Mouse (Mus musculus) activated CD4-positive, CD25-positive, alpha-beta regulatory T cell, adult 4 months (primary cell): Measurements from ENCODE around the gene Timmdc1. TPM values are rescaled to one million over a fixed set of nuclear protein-coding genes. Genes with fewer than 3 reads are reported as not detected.
"Not testable (repeated sequence)": the region's sequence is repeated elsewhere in the genome, so short reads cannot be mapped to it uniquely, and the experiment has no call there.

Experiments used
- ATAC-seq: one replicate; pipeline ENCODE4 v1.8.0; 2017
- polyA plus RNA-seq, 2 experiments: library from polyadenylated mRNA; unstranded; fragments of 100-300 nt; shearing (Covaris generic); gene quantifications; one replicate each; pipeline ENCODE4 v1.2.1; 2017

The Timmdc1 gene
- polyA plus RNA-seq, 2 experiments from 2014 or later, result 11.4 to 15.4 TPM

GRCm38 (mm10) chr16:38496604-38497140 is 25.8 kb downstream of the Timmdc1 start:
- ATAC-seq, result no peak

DNA sequence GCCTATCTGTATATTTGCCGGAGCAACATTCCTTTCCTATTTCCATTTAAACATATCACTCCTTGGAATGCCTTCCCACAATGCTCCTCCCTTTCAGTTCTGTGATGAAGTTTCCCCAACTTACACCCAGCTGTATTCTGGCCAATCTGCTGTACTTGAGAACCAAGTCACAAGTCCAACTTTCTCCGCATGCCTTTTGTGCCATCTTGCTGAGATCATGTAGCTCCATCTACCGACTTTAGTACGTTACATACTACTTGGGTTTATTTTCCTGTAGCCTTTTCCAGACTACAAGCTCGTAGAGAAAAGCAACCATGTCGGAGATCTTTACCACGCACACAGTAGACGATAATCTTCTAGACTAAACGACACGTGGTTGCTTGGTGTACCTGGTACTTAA is 28.6 kb downstream of the Timmdc1 start:
- ATAC-seq, result no peak

GRCm38 (mm10) chr16:38492551-38492950 is 29.9 kb downstream of the Timmdc1 start:
- no peak for ATAC-seq

GRCm38 (mm10) chr16:38483582-38484309 is 38.7 kb downstream of the Timmdc1 start:
- peak; percentile 43 for ATAC-seq

DNA sequence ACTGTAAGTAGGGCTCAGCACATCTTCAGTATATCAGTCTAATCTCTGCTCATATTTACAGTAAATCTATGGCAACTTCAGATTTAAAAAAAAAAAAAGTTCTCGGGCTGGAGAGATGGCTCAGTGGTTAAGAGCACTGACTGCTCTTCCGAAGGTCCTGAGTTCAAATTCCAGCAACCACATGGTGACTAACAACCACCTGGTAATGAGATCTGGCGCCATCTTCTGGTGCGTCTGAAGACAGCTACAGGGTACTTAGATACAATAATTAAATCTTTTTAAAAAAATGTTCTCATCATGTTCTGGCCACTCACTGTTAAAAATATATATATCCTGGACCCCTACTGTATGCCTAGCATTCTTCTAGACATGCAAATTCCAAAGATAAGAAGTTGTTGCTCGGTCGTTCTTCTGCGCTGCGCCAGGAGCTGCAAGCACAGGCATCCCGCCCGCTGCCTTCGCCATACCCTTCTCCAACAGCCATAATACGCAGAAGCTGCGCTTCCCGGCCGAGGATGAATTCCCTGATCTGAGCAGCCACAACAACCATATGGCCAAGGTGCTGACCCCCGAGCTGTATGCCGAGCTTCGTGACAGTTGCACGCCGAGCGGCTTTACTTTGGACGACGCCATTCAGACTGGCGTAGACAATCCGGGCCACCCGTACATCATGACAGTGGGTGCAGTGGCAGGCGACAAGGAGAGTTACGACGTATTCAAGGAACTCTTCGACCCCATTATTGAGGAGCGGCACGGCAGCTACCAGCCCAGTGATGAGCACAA is 39.5 kb downstream of the Timmdc1 start:
- ATAC-seq, result peak; percentile 47

- no peak for ATAC-seq
Measured at GRCm38 (mm10) chr16:38481327-38481726, 41.1 kb downstream of the Timmdc1 start.

DNA sequence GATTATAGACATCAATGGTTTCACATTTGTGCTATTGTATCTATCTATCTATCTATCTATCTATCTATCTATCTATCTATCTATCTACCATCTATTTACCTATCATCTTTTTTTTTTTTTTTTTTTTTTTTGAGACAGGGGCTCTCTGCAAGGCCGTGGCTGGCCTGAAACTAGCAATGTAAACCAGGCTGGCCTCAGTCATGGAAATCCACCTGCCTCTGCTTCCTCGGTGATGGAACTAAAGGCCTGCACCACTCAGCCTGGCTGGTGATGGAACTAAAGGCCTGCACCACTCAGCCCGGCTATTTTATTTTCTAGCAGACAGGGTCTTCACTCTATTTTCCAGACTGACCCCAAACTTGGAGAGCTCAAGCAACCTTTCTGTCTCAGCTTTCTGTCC is 44.2 kb downstream of the Timmdc1 start:
- no peak for ATAC-seq

DNA sequence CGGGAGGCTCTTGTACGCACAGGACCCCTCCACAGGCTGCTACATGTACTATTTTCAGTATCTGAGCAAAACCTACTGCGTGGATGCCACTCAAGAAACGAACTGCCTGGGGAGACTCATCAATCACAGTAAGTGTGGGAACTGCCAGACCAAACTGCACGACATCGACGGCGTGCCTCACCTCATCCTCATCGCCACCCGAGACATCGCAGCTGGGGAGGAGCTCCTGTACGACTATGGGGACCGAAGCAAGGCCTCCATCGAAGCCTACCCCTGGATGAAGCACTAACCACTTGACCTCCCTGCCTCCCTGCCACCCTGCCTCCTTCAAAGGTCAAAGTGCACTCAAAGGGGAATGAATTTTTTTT is 45.2 kb downstream of the Timmdc1 start:
- not testable (repeated sequence) for ATAC-seq

DNA sequence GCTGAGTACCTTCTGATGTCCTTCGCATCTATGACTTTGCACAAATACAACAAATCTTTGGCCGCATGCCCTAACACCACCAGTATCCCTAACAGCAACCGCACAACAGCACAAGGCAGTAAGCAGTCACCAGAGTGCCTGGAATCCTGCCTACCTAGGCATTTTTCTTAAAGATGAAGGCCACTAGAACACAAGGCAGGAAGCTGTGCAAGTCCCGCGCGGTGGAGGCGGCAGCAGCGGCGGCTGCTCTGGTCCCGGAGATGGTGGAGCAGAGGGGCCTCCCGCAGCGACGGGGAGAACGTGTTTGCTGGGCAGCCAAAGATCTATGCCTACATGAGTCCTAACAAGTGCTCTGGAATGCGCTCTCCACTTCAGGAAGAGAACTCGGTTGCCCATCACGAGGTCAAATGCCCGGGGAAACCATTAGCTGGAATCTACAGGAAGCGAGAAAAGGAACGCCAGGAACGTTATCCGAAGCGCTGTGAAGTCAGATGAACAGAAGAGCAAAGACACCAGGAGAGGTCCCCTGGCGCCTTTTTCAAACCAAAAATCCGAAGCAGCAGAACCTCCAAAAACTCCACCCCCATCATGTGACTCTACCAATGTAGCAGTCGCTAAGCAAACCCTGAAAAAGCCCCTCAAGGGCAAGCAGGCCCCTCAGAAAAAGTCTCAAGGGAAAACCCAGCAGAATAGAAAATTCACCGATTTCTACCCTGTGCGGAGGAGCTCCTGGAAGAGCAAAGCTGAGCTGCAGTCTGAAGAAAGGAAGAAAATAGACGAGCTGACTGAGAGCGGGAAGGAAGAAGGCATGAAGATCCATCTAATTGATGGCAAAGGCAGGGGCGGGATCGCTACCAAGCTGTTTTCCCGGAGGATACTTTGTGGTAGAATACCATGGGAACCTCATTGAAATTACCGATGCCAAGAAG is 45.9 kb downstream of the Timmdc1 start:
- ATAC-seq, result peak; percentile 85

DNA sequence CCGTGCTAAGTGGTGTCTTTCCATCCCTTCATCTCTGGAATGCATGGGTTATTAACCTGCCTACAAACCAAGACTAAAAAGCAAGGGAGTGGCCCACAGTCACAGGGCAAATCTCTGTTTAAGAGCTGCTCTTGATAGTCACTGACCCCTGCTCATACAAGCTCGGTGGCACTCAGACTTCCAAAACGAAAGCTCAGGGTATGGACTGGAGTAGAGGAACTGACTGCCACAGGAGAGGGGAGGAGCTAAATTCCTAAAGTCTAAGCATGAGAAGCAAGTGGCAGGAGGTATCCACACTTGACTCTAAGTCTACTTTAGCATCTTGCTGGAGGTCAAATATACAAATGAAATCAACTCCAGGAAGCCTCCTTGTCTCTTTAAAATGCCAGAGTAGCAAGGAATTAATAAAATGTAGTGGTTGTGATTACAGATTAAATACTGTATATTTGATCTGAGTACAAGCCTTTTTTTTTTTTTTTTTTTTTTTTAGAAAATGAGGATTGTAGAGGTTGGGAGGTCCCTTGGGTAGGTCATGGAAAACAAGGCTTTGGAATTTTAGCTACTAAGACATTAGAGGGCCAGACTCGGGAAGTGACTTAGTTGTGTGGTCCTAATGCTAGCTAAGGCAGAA is 46.7 kb downstream of the Timmdc1 start:
- no peak for ATAC-seq

GRCm38 (mm10) chr16:38474677-38475286 is 47.7 kb downstream of the Timmdc1 start:
- no peak for ATAC-seq

GRCm38 (mm10) chr16:38473661-38474060 is 48.8 kb downstream of the Timmdc1 start:
- no peak for ATAC-seq

DNA sequence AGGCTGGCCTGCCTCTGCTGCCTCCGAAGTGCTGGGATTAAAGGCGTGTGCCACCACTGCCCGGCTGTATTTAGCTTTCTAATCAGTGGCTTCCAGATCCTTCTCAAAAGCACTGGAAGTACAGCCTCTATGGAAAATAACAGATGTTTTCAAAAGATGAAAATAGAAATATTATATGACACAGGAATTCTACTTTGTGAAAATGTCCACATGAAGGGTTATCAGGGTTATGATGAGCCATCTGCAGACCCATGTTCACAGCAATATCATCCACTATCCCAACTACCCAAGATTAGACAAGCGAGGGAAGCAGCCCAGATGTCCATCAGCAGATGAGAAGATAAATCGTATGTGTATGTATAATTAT is 50.0 kb downstream of the Timmdc1 start:
- no peak for ATAC-seq

DNA sequence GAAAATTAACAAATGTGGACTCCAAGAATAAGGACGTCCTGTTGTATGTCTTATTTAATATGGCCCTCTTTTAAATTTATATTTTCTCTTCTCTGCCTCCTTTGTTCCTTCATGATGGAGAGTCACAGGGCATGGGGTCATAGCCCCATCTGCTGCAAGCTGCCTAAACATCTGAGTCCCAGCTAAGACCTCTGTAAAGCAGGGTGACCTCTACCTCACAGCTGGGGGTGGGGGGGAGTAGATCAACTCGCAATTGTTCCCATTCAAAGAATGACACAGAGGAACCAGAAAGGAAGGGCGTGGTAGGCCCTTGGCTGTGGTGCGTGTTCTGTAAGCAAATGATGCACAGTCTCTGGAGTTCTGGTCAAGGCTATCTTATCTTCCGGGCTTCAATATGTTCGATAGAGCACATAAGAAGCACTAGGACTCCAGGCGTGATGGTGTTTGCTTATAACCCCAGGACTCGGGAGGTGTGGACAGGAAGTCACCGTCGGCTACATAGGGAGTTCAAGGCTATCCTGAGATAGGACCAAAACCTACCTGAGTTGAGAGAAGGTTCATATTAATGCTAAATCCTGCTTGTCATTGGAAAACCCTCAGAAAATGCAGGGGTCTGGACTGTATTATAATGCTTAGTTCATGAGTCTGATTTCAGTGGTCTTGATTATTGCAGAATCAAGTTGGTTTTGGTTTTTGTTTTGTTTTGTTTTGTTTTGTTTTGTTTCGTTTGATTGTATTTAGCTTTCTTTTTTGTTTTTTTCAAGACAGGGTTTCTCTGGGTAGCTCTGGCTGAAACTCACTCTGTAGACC is 50.6 kb downstream of the Timmdc1 start:
- ATAC-seq, result no peak

DNA sequence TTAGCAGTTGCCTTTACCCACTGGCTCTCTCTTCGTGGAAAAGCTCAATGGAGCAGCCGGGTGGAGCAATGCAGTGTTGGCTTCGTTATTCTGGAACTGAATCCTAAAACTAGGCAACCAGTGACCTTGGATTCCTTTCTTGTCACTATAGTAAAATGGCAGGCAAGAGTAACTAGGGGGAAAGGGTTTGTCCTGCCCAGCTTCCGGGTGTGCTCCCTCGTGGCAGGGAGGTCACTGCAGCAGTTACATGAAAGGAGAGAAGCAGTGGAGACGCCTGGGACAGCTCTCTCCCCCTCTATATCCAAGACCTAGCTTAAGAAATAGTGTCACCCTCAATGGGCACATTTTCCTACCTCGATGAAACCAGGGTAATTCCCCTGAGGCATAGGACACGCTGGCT is 53.0 kb downstream of the Timmdc1 start:
- ATAC-seq, result no peak

DNA sequence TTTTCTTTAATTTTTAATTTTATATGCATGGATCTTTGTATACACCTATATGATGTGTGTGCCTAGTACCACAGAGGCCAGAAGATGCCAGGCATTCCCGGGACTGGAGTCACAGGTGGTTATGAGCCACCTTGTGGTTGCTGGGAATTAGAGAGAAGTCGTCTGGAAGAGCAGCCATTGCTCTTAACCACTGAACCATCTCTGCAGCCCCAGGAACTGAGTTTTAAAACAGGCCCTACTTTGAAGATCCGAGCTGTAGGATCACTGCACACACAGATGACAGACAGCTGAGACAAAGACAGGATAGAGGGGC is 53.8 kb downstream of the Timmdc1 start:
- ATAC-seq, result no peak

- ATAC-seq, result no peak
Measured at GRCm38 (mm10) chr16:38467917-38468705, 54.4 kb downstream of the Timmdc1 start.

GRCm38 (mm10) chr16:38467091-38467916 is 55.2 kb downstream of the Timmdc1 start:
- no peak for ATAC-seq

- no peak for ATAC-seq
Measured at GRCm38 (mm10) chr16:38466089-38466488, 56.4 kb downstream of the Timmdc1 start.
